ENCODE assay signal across 17 mouse cellular contexts in the genomic region with DNA sequence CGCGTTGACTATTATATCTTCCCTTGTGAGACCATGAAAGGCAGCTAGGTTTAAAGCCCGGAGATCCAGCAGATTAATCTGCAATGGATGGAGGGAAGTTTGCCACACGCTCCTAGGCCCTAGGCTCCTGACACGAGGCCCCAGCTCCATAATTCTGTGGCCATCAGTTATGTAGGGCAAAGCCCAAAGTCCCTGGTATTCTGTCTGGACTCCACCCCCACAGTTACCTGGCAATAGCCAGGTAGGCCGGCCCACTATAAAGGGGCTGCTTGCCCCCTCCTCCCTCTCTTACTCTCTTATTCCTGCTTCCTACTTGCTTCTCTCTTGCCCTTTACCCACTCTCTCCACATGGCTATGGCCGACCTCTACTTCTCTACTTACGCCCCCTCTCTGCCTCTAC.
"Had no signal": no experiment of that assay in that cellular context is flagged by ENCODE, and none has a peak within 500 bp of the region (broad histone marks: within the 10 kb centered on the region; RNA-seq: fewer than 3 reads in every experiment).

No protein-coding gene starts in this region.

- H3K4me3 ChIP-seq: lung, embryonic 15.5 days; midbrain, embryonic 13.5 days; midbrain, embryonic 15.5 days; neural tube, embryonic 12.5 days; stomach, embryonic 15.5 days had no signal

- H3K27me3 ChIP-seq: lung, embryonic 15.5 days; midbrain, embryonic 13.5 days; midbrain, embryonic 15.5 days; neural tube, embryonic 12.5 days; stomach, embryonic 15.5 days had no signal

- H3K27ac ChIP-seq: lung, embryonic 15.5 days; macrophage; midbrain, embryonic 13.5 days; midbrain, embryonic 15.5 days; neural tube, embryonic 12.5 days; stomach, embryonic 15.5 days; stomach, postnatal 0 days had no signal

- H3K36me3 ChIP-seq: midbrain, embryonic 15.5 days; neural tube, embryonic 12.5 days; stomach, embryonic 15.5 days had no signal

- H3K9ac ChIP-seq: liver, postnatal 0 days; lung, embryonic 15.5 days; midbrain, embryonic 13.5 days; midbrain, embryonic 15.5 days; neural tube, embryonic 12.5 days; stomach, embryonic 15.5 days had no signal

- DNase-seq: liver, postnatal 0 days; lung, adult 2 months; lung, postnatal 14 days; lung, postnatal 36 days; right cerebral cortex, postnatal 14 days; thymus, adult 2 months; thymus, postnatal 25 days; thymus, postnatal 4 days had no signal

- ATAC-seq: liver, postnatal 0 days; lung, postnatal 0 days; midbrain, embryonic 13.5 days; midbrain, embryonic 15.5 days had no signal

- H3K9me3 ChIP-seq: lung, embryonic 15.5 days; midbrain, embryonic 13.5 days; midbrain, embryonic 15.5 days; neural tube, embryonic 12.5 days; stomach, embryonic 15.5 days had no signal

- H3K4me2 ChIP-seq: lung, embryonic 15.5 days; midbrain, embryonic 11.5 days; midbrain, embryonic 13.5 days; midbrain, embryonic 15.5 days; neural tube, embryonic 12.5 days; stomach, embryonic 15.5 days had no signal
